Mouse (Mus musculus) spleen, adult 12 weeks (tissue): ENCODE results near the gene Drp2.

ENCODE experiments used
- DNase-seq: peaks from one replicate; pipeline ENCODE4 v3.0.0; 2022; ENCODE audit warnings: low spot score

The Drp2 gene

GRCm38 (mm10) chrX:134403863-134404583 lies at the start of gene Drp2:
TSS of gene Drp2 (plus strand) at chrX:134404551.
- DNase-seq = no peak

- DNase-seq = no peak
These were observed 45.0 kb upstream of the Drp2 start for GRCm38 (mm10) chrX:134359336-134359735.

- DNase-seq = no peak
These were observed 42.2 kb upstream of the Drp2 start for GRCm38 (mm10) chrX:134362156-134362555.

- DNase-seq = no peak
These were observed 38.9 kb upstream of the Drp2 start for GRCm38 (mm10) chrX:134365421-134365820.

GRCm38 (mm10) chrX:134366547-134366946 lies 37.8 kb upstream of the Drp2 start:
- no peak for DNase-seq

- no peak for DNase-seq
These were observed 33.1 kb upstream of the Drp2 start for GRCm38 (mm10) chrX:134371279-134371678.

- DNase-seq = no peak
These were observed 30.2 kb upstream of the Drp2 start for GRCm38 (mm10) chrX:134374190-134374589.

GRCm38 (mm10) chrX:134384896-134385295 lies 19.5 kb upstream of the Drp2 start:
- DNase-seq = no peak

- DNase-seq = no peak
These were observed 5.4 kb upstream of the Drp2 start for GRCm38 (mm10) chrX:134398972-134399371.

GRCm38 (mm10) chrX:134404584-134404955 lies 219 bp downstream of the Drp2 start:
- DNase-seq = no peak

- DNase-seq = no peak
These were observed 5.1 kb downstream of the Drp2 start for GRCm38 (mm10) chrX:134409354-134409900.

GRCm38 (mm10) chrX:134412096-134412495 lies 7.7 kb downstream of the Drp2 start:
- DNase-seq = no peak

- no peak for DNase-seq
These were observed 15.7 kb downstream of the Drp2 start for GRCm38 (mm10) chrX:134420097-134420496.

GRCm38 (mm10) chrX:134424263-134424662 lies 19.9 kb downstream of the Drp2 start:
- no peak for DNase-seq

- DNase-seq = no peak
These were observed 21.4 kb downstream of the Drp2 start for GRCm38 (mm10) chrX:134425798-134426197.

- no peak for DNase-seq
These were observed 22.5 kb downstream of the Drp2 start for GRCm38 (mm10) chrX:134426819-134427218.

- DNase-seq = no peak
These were observed 23.0 kb downstream of the Drp2 start for GRCm38 (mm10) chrX:134427307-134427706.

GRCm38 (mm10) chrX:134474988-134475710 lies 70.8 kb downstream of the Drp2 start:
- DNase-seq = no peak

- DNase-seq = no peak
These were observed 71.9 kb downstream of the Drp2 start, which contains the start of gene Taf7l for GRCm38 (mm10) chrX:134476290-134476689. TSS of gene Taf7l (minus strand) at chrX:134476490.

- DNase-seq = no peak
These were observed 77.4 kb downstream of the Drp2 start for GRCm38 (mm10) chrX:134481720-134482119.

GRCm38 (mm10) chrX:134500651-134501050 lies 96.3 kb downstream of the Drp2 start:
- DNase-seq = no peak
